Mouse (Mus musculus) spleen, embryonic (tissue): ENCODE results near the gene Rpl9.

ENCODE experiments used
- CTCF ChIA-PET: fragments of 350-600 bp; sonication (Branson Sonifier 250); formaldehyde crosslinking; loops from one replicate; lab custom pipeline; 2022; lab: Charles Lee

The Rpl9 gene

DNA sequence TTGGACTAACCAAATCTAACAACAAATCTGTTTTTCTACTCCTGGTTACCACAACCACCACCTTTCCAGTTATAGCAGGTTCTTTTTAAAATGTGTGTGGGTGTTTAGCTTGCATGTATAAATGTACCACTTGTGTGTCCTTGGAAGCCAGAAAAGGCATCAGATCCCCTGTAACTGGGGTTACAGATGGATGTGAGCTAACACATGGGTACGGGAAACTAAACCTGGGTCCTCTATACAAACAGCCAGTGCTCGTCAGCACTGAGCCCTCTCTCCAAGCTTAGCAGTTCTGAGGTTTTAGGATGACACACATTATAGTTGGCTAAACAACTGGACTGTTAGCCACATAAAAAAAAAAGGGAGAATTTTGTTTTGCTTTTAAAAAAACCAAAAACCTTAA is 5.5 kb downstream of the Rpl9 start:
- CTCF ChIA-PET = interaction anchor here (0.5 kb wide), 1 partner anchor 150 kb away, joined by 3 read pairs; no protein-coding TSS in a partner anchor

DNA sequence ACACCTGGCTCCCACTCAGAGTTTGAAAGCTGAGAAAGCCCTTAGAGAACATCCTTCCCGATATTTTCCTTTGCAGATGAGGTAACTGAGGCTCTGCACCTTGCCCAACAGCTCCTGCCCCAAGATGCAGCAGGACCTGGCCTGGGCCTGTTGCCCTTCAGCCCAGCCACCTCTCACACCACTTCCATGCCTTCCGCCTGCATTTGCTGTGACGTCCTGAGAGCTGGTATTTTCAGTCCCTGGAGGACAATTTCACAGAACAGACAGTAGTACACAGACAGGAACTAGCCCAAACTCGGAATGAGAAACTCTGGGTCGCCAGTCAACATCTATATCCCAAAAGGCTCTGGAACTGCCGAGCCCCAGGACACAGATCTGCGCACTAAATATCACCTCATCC is 16.5 kb downstream of the Rpl9 start:
- CTCF ChIA-PET = no interaction called here

- CTCF ChIA-PET = interaction anchor here (0.6 kb wide), 1 partner anchor 36 kb away, joined by 3 read pairs; no protein-coding TSS in a partner anchor
Measured at GRCm38 (mm10) chr5:65371551-65371950, 19.7 kb downstream of the Rpl9 start.

- CTCF ChIA-PET = no interaction called here
Measured at GRCm38 (mm10) chr5:65367837-65368236, 23.4 kb downstream of the Rpl9 start.

GRCm38 (mm10) chr5:65357771-65358170 is 33.5 kb downstream of the Rpl9 start:
- CTCF ChIA-PET = no interaction called here

DNA sequence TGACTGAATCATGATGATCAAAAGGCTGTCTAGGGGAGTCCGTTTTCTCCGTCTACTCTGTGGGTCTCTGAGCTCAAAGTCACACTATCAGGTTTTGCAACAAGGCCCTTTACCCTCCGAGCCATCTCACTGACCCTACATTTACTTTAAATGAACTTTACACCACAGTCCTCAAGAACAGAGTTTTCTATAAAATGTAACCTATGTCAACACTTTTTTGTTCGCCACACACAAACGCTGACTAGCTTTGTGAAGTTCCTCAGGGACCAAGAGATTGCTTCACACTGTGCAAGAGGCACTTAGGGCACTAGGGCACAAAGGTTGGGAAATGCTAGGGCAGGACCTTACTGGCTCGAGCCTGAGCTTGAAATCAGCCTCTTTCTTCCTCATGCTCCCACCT is 34.4 kb downstream of the Rpl9 start:
- CTCF ChIA-PET = interaction anchor here (0.5 to 0.7 kb wide), 2 partner anchors 218 to 502 kb away, joined by 3 read pairs; no protein-coding TSS in a partner anchor

DNA sequence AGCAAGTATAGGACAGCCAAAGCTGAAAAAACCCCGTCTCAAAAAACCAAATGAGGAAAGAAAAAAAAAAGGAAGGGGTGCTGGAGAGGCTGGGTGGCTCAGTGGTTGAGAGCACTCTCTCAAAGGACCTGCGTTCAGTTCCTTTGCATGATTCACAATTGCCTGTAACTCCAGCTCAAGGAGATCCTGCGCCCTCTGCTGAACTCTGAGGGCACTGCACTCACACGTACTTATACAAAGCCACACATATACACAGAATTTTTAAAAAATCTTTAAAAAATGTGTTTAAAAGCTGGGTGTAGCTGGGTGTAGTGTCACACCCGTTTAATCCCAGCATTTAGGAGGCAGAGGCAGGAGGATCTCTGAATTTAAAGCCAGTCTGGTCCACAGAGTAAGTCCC is 36.3 kb downstream of the Rpl9 start:
- CTCF ChIA-PET = no interaction called here

DNA sequence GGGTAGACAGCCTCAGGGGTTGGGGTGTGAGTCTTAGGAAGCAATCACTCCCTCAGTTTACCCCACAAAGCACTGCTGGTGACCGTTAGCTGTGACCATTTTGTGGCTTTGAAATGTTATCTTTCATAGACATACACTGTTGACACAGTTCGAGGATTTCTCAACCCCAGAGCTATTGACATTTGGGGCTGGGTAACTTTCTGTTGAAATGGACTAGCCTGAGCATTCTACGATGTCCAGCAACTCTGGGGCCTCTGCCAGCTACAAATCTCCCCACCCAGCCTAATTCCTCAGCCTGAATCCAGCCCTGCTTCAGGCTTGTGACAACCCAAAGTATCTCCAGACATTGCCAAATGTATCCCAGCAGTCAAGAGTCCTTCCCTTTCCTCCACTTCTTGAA is 37.1 kb downstream of the Rpl9 start:
- CTCF ChIA-PET = no interaction called here

- CTCF ChIA-PET = interaction anchor here (0.5 kb wide), 1 partner anchor 31 kb away, joined by 4 read pairs; no protein-coding TSS in a partner anchor
Measured at GRCm38 (mm10) chr5:65350508-65350907, 40.7 kb downstream of the Rpl9 start.

DNA sequence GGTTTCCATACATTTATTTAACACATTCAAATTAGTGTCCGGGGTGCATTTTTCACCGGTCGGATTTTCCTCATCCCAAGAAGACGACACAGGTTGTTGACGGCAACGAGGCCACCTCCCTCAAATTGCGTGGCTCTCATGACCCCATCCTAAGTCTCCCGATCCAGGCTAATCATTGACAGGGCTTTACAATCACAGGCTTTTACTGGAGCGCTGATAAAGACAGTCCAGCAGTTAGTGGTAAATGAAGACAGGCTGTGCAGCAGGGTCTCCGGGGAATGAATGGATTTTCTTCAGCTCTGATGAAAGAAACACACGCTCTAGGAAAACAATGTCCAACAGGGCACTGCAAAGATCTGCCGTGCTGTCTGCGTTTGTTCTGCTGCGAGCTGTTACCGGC is 43.1 kb downstream of the Rpl9 start, which contains the start of gene Klb:
Gene Klb (plus strand): TSS at position 147 of the 400 bp plus-strand sequence.
- CTCF ChIA-PET = no interaction called here

GRCm38 (mm10) chr5:65340167-65340566 is 51.1 kb downstream of the Rpl9 start:
- CTCF ChIA-PET = no interaction called here

DNA sequence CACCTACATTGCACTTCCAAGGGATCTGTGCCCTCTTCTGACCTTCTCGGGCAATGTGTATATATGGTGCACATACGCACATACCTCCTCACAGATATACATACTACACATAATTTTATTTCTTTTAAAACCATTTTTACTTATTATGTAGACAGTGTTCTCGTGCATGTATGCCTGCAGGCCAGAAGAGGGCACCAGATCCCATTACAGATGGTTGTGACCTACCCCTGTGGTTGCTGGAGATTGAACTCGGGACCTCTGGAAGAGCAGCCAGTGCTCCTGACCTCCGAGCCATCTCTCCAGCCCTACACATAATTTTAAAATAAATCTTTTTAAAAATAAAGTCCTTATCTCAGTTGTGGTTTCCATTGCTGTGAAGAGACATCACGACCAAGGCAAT is 52.9 kb downstream of the Rpl9 start:
- CTCF ChIA-PET = no interaction called here
